Mouse (Mus musculus): ENCODE measurements around the gene Sephs1.
"Not testable (repeated sequence)": the region's sequence is repeated elsewhere in the genome, so short reads cannot be mapped to it uniquely, and the experiment has no call there.

Gene Sephs1

DNA sequence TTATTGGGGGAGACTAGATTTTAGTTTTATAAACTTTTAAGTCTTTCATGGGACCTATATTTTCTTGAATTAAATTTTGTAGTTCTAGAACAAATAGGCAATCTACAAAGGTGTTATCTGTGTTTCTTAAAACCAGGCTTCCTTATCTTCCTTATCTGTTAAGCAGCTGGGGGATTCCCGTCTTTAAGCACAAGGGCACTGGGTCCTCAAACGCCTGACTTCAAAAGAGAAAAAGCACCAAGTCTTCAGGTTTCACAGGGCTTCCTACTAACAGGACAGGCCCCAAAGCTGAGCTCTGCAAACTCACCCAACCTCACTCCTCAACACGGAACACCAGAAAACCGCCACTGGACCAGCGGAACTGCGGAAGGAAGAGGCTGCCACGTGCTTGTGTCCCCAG is 26.6 kb downstream of the Sephs1 start:
- CTCF ChIA-PET = no interaction called here

DNA sequence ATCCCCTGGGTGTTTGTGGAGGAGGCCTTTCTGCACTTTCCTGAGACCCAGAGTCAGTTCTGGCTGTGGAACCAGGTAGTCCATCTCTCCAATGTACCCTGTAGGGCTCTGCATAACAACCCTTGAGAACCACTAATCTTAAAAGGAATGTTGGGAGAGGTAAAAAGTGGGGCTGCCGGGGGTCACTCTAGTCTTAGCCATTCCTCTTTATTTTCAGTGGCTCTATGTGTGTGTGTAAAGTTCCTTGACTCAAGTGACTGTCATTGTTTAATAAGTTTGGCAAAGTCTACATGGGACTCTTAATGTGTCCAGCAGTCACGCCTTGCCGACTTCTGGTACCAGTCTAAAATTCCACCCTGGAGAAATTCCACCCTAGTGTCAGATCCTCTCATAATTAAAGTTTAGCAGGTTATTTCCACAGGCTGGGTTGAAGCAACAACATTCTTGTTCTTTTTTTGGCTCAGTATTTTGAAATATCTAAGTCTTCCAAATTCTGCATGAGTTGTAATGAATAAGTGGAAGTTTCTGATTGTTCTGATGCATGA is 27.5 kb downstream of the Sephs1 start:
- CTCF ChIA-PET = no interaction called here

DNA sequence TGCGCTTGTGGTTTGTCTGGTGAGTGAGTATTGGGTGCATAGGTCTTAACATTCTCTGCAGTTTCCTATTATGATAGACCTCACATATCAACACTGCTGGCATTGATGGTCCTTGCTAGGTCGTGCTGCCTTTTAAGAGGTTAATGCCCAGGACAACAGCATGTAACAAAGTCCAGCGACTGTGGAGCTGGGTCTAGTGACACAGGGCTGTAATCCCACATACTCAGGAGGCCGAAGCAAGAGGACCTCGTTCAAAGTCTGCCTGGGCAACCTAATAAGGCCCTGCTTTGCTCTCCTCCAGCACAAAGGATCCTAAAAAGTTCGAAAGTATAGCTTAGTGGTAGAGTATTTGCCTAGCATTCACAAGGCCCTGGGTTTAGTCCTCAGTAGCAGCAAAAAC is 28.5 kb downstream of the Sephs1 start:
- CTCF ChIA-PET = no interaction called here

DNA sequence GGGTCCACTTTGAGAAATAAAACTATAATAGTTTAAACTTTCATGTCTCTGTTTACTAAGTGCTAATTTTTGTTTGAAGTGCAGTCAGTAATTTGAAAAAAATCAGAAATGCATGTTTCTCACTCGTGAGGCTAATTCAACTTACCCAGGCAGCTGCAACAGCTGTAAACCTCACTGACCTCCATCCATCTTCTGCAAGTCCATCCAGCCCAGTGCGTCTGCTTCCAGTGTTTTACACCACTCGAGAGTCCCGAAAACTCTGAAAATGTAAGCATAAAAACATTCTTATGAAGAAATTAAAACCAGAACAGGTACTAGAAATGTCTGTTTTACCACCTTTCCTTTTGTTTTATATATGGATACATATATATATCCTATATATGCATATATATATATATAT is 29.2 kb downstream of the Sephs1 start:
- CTCF ChIA-PET = no interaction called here

DNA sequence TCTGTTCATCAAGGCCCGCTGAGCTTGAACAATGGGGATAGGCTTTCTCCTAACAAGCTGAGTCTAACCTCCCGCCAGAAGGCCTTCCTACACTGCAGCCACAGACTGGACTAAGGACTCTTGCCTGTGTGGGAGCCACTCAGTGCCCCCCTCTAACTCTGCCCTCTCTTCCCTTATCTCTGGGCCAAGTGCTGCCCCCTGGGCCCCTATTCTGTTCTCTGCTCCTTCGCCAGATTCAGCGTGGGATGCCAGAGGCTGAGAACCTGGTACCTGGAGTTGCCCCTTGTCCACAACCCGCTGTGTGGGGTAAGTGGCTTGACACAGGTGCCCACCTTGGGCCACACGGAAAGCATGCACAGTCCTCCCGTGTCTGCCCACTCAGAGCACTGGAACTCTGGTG is 32.6 kb downstream of the Sephs1 start:
- CTCF ChIA-PET = no interaction called here

DNA sequence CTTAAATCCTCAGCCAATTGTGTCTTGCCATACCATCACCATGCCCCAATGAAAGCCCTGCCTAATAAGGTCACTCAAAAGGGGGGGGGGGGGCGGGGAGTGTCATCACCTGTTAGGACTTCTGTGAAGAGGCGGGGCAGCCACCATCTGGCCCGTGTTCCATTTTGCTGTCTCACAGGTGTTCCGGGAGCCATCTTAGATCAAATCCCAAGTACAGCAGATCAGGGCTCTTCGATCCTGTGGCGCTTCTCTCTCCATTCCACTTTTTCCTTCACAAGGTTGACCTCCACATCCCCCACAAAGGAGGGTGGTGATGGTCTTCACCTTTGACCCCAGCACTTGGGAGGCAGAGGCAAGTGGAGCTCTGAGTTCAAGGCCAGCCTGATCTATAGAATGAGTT is 34.7 kb downstream of the Sephs1 start:
- CTCF ChIA-PET = interaction anchor here (0.7 kb wide), 1 partner anchor 457 kb away, joined by 4 read pairs; no protein-coding TSS in a partner anchor

DNA sequence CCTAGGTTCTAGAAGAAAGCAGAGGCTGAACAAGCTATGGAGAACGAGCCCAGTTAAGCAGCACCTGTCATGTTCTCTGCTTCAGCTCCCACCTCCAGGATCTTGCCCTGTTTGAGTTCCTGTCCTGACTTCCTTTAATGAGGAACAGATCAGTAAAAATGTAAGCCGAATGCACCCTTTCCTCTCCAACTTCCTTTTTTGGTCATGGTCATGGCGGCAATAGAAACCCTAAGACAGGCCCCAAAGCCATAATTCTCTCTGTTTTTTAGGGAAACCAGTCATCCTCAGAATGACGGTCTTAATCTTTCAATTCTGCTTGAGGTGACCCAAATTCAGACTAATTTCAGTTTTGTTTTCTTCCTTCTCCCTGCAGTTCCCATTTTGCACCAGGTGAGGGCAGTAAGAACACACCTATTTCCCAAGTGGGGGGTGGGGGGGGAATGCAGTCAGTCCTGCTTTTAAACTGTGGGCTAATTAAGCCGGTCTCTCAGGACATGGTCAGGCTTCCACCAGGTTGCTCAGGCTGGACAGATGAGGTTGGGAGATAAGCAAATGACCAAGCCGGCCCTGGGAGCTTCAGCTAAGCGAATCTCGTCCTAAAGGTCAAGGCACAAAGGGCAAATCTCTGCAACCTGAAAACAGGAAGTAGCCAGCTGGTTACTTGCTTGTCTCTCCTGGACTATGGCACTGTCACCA is 36.1 kb downstream of the Sephs1 start:
- CTCF ChIA-PET = interaction anchor here (0.6 to 0.7 kb wide), 2 partner anchors 370 to 484 kb away, joined by 3 read pairs; no protein-coding TSS in a partner anchor

GRCm38 (mm10) chr2:4918860-4919739 is 37.7 kb downstream of the Sephs1 start, which contains the start of gene Phyh:
Gene Phyh (plus strand): TSS chr2:4919019.
- CTCF ChIA-PET = no interaction called here

GRCm38 (mm10) chr2:4921019-4921418 is 39.7 kb downstream of the Sephs1 start:
- CTCF ChIA-PET = no interaction called here

GRCm38 (mm10) chr2:4922476-4923164 is 41.3 kb downstream of the Sephs1 start:
- CTCF ChIA-PET = no interaction called here

DNA sequence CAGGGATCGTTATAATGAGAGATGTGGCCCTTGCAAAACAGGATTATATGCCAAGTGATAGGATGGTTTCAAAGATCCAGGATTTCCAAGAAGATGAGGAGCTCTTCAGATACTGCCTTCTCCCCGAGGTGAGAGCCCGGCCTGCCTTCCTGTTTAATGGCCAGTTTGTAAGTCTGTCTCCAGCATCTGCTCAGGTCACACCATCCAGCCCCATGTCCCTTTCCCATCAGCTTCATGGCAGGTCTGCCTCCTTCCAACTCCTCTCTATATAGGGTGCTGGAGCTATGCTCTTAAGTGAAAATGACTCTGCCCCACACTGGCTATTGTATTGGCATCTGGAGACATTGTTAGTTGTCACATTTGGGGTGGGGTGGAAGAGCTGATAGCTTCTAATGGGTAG is 46.0 kb downstream of the Sephs1 start:
- CTCF ChIA-PET = no interaction called here

GRCm38 (mm10) chr2:4929230-4929629 is 47.9 kb downstream of the Sephs1 start:
- CTCF ChIA-PET = no interaction called here

DNA sequence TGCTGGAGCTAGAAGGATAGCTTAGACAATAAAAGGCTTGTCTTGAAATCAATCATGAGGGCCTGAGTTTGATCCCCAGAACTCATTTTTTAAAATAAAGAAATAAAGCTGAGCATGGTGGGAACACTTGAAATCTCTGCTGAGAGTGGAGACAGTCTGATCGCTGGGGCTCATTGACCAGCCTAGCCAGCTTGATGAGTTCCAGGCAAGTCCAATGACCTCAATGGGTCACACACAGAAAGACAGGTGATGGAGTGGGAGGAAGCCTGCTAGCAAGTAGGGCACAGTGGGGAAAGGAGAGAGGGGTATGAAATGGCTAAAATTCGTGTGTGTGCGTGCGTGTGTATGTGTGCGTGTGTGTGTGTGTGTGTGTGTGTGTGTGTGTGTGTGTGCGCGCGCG is 53.2 kb downstream of the Sephs1 start:
- CTCF ChIA-PET = interaction anchor here (0.6 kb wide), 1 partner anchor 70 kb away, joined by 6 read pairs; no protein-coding TSS in a partner anchor

DNA sequence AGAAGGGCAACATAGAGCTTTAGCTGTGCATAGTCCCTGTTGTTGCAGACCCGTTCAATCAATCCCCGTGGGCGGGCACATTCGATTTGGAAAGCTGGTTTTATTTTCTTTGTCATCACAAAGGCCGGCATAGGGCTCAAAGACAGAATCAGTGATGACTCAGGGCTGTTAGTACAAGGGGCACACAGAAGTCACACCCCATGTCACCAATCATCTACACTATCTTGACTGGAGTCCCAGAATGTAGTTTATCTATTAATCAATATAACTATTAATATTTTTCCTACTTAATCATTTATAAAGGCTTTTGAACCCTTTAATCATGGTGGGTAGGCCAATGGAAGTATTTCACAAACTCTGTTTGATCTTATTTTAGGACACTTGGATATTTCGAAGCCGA is 56.6 kb downstream of the Sephs1 start:
- CTCF ChIA-PET = no interaction called here

DNA sequence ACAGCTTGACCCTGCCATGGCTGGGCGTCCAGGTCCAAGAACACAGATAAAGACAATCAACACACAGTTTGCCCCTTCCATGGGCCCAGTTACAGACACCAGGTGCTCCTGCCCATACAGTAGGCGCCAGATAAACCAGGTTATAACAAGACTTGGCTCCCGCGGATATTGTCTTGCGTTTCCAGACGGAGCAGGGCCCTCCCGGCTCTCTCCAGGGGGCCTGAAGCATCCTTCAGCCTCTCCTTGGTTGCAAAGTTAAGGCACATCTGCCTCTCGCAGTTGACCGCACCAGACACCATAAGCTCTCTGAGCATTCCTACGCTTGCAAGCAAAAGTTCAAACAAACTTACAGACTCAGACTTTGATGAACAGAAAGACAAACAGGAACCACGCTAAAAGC is 59.5 kb downstream of the Sephs1 start:
- CTCF ChIA-PET = no interaction called here

- CTCF ChIA-PET = not testable (repeated sequence)
These were observed 68.3 kb downstream of the Sephs1 start for GRCm38 (mm10) chr2:4949691-4950090.

DNA sequence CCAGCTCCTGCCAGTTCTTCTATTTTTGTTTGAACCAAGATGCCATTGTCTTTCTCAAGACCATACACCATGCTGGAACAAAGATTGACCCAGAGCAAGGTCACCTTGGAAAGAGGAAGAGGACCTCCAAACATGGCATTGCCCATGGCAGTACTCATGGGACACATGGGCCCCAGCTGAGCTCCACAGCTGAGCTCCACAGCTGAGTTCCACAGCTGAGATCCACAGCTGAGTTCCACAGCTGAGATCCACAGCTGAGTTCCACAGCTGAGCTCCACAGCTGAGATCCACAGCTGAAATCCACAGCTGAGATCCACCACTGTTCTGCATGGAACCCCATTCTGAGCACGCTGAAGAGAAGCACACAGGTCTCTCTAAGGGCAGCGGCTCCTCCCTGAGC is 69.6 kb downstream of the Sephs1 start:
- CTCF ChIA-PET = no interaction called here

- CTCF ChIA-PET = no interaction called here
These were observed 72.9 kb downstream of the Sephs1 start for GRCm38 (mm10) chr2:4954216-4954760.

- CTCF ChIA-PET = no interaction called here
These were observed 76.7 kb downstream of the Sephs1 start for GRCm38 (mm10) chr2:4958039-4958438.

Data from spleen, embryonic (tissue).